Mouse (Mus musculus) frontal cortex, postnatal 25 days (tissue): ENCODE data around the gene Thbs2.

Experiments
- DNase-seq, 2 experiments: peaks; one replicate each; pipeline ENCODE4 v3.0.0; 2022; ENCODE audit warnings: low spot score in 2 of 2

Thbs2 gene

GRCm38 (mm10) chr17:14696281-14696795 lies 2.3 kb upstream of the Thbs2 start:
- DNase-seq: no peak

- DNase-seq: no peak
Observed at GRCm38 (mm10) chr17:14693048-14693993, 714 bp downstream of the Thbs2 start.

- DNase-seq: no peak
Observed at GRCm38 (mm10) chr17:14691901-14692300, 2.1 kb downstream of the Thbs2 start.

- no peak for DNase-seq
Observed at GRCm38 (mm10) chr17:14691197-14691596, 2.8 kb downstream of the Thbs2 start.

GRCm38 (mm10) chr17:14682836-14683235 lies 11.2 kb downstream of the Thbs2 start:
- no peak for DNase-seq

- DNase-seq: no peak
Observed at GRCm38 (mm10) chr17:14681047-14681446, 13.0 kb downstream of the Thbs2 start.

GRCm38 (mm10) chr17:14677198-14677597 lies 16.8 kb downstream of the Thbs2 start:
- no peak for DNase-seq

- DNase-seq: no peak
Observed at GRCm38 (mm10) chr17:14675517-14675916, 18.5 kb downstream of the Thbs2 start.

GRCm38 (mm10) chr17:14672402-14672801 lies 21.6 kb downstream of the Thbs2 start:
- no peak for DNase-seq

GRCm38 (mm10) chr17:14667225-14667624 lies 26.8 kb downstream of the Thbs2 start:
- DNase-seq: no peak

- no peak for DNase-seq
Observed at GRCm38 (mm10) chr17:14666451-14666850, 27.6 kb downstream of the Thbs2 start.

- DNase-seq: no peak
Observed at GRCm38 (mm10) chr17:14663366-14663765, 30.7 kb downstream of the Thbs2 start.

- DNase-seq: no peak
Observed at GRCm38 (mm10) chr17:14662409-14662808, 31.6 kb downstream of the Thbs2 start.

GRCm38 (mm10) chr17:14659746-14660145 lies 34.3 kb downstream of the Thbs2 start:
- no peak for DNase-seq

GRCm38 (mm10) chr17:14658123-14658522 lies 35.9 kb downstream of the Thbs2 start:
- DNase-seq: no peak

GRCm38 (mm10) chr17:14657123-14657522 lies 36.9 kb downstream of the Thbs2 start:
- DNase-seq: no peak

- no peak for DNase-seq
Observed at GRCm38 (mm10) chr17:14654981-14655380, 39.1 kb downstream of the Thbs2 start.

GRCm38 (mm10) chr17:14652013-14652412 lies 42.0 kb downstream of the Thbs2 start:
- DNase-seq: no peak

- DNase-seq: no peak
Observed at GRCm38 (mm10) chr17:14647996-14648640, 45.9 kb downstream of the Thbs2 start.

GRCm38 (mm10) chr17:14643996-14644395 lies 50.0 kb downstream of the Thbs2 start:
- DNase-seq: no peak

- no peak for DNase-seq
Observed at GRCm38 (mm10) chr17:14640351-14641115, 53.5 kb downstream of the Thbs2 start.
